Mouse (Mus musculus) heart, postnatal 0 days (tissue): ENCODE measurements around the gene Agap1. TPM values are rescaled to one million over a fixed set of nuclear protein-coding genes. Genes with fewer than 3 reads are reported as not detected.

Source experiments
- ATAC-seq: fragments of 200-750 bp; cut with Nextera tagmentation; 2 replicates; pipeline ENCODE4 v1.8.0; 2017; ENCODE audit warnings: low read depth, moderate number of reproducible peaks, moderate library complexity; ENCODE audit not compliant: insufficient read depth
- DNase-seq: peaks from one replicate; pipeline ENCODE4 v3.0.0-alpha.2; 2016; ENCODE audit warnings: low spot score
- H3K27ac ChIP-seq: fragments of 300-500 bp; sonication (generic); 2 replicates; pipeline ENCODE4 v1.5.1; 2014; ENCODE audit warnings: low read depth, mild to moderate bottlenecking
- H3K27me3 ChIP-seq: fragments of 300-500 bp; sonication (generic); 2 replicates; pipeline ENCODE4 v1.6.1; 2014; ENCODE audit warnings: low read length, mixed read lengths; ENCODE audit not compliant: control insufficient read depth, insufficient read depth
- H3K36me3 ChIP-seq: fragments of 300-500 bp; sonication (generic); replicated peaks from 2 replicates; pipeline ENCODE4 v1.6.1; 2014; ENCODE audit warnings: low read length, mixed read lengths; ENCODE audit not compliant: control insufficient read depth, insufficient read depth
- H3K4me1 ChIP-seq: fragments of 300-500 bp; sonication (generic); 2 replicates; pipeline ENCODE4 v1.6.1; 2014; ENCODE audit warnings: antibody characterized with exemption; ENCODE audit not compliant: control insufficient read depth, insufficient read depth
- H3K4me2 ChIP-seq: fragments of 300-500 bp; sonication (generic); 2 replicates; pipeline ENCODE4 v1.6.1; 2014; ENCODE audit warnings: low read depth, mild to moderate bottlenecking, low read length, moderate library complexity
- H3K4me3 ChIP-seq: fragments of 300-500 bp; sonication (generic); 2 replicates; pipeline ENCODE4 v1.5.1; 2014; ENCODE audit warnings: low read depth, low read length
- H3K9ac ChIP-seq: fragments of 300-500 bp; sonication (generic); replicated peaks from 2 replicates; pipeline ENCODE4 v1.6.1; 2014; ENCODE audit warnings: low read depth, low read length, mixed read lengths
- H3K9me3 ChIP-seq: fragments of 300-500 bp; sonication (generic); replicated peaks from 2 replicates; pipeline ENCODE4 v1.6.1; 2016; ENCODE audit warnings: low read length; ENCODE audit not compliant: control insufficient read depth
- CTCF ChIP-seq: IDR thresholded peaks from 2 replicates; pipeline ENCODE4 v1.5.1; 2016; ENCODE audit warnings: antibody characterized with exemption, control low read depth, low read depth
- EP300 ChIP-seq: IDR thresholded peaks from 2 replicates; pipeline ENCODE4 v1.6.1; 2016; ENCODE audit warnings: antibody characterized with exemption, low read depth
- WGBS: fragments of 180-500 bp; shearing (Covaris S2); extraction: QIAGEN DNeasy Blood & Tissue Kit; methylation state at CpG from one replicate; pipeline ENCODE4 v1.1.7; 2014; 5-methylcytosine and 5-hydroxymethylcytosine counted together
- polyA plus RNA-seq: library from polyadenylated mRNA; unstranded; fragments of >200 nt; fragmentation: Nextera tagmentation; extraction: Ambion mirVana; gene quantifications from 2 replicates; pipeline ENCODE4 v1.2.1, GENCODE M21; 2015
- total RNA-seq: library from RNA; depleted of rRNA; stranded (reverse); fragments of >200 nt; gene quantifications from 2 replicates; pipeline ENCODE4 v1.2.3, GENCODE M21; 2014; ENCODE audit warnings: low replicate concordance

Agap1 gene
- total and polyA plus RNA-seq, 2 experiments from 2014 or later = 6.1 to 21.0 TPM

DNA sequence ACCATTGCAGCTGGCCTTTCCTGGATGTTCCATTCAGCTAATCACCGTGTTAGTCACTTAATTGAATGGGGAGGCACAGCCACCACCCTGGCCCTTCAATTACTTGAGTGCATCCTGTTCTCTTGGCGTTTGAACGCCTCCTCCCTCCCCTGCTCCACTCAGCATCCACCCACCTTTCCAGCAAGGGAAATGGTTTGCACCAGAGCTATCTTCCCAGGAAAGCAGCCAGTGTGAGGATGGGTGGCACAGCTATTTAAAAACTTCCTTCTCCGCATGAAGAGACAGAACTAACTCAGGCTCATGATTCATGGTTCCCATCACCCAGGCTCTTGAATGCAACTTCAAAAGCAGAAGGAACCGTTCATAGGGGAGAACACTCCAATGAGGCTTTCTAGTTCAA is 37.7 kb upstream of the Agap1 start:
- H3K27me3 ChIP-seq = no peaks in the 10 kb centered on the region
- H3K4me2 ChIP-seq = no peak overlapping the region
- no peaks in the 10 kb centered on the region for H3K36me3 ChIP-seq
- no peak for ATAC-seq
- 37% methylated on average over 5 of the region's 5 CpGs for WGBS
- DNase-seq = no peak
- H3K27ac ChIP-seq = no peak overlapping the region
- H3K9me3 ChIP-seq = no peaks in the 10 kb centered on the region
- no peak overlapping the region for H3K4me3 ChIP-seq
- no peak overlapping the region for H3K9ac ChIP-seq
- H3K4me1 ChIP-seq = no peaks in the 10 kb centered on the region
- no peak for TF ChIP-seq CTCF
- TF ChIP-seq EP300 = no peak

DNA sequence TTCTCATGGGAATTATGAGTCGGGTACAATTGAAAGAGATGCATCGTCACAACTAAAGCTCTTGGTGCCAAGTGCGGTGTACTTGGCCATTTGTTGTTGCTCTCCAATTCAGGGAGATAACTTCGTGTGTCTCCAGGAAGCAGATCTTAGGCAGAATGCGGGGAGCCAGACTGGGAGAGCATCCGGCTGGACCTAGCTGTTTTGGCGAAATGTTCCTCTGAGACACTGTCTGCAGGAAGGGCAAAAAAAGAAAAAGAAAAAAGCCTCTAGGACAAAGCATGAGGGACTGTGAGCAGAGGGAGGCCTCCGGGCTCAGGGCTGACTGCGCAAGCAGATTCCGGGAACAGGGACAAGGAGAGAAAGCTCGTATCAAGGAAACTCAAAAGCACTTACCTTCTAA is 34.0 kb upstream of the Agap1 start:
- no peaks in the 10 kb centered on the region for H3K9me3 ChIP-seq
- WGBS = 50% methylated on average over 11 of the region's 11 CpGs
- no peak overlapping the region for H3K9ac ChIP-seq
- DNase-seq (peak; percentile 18), ATAC-seq (0 out of 2 replicates have a peak, but pooled peaks have one; percentile 11)
- H3K36me3 ChIP-seq = no peaks in the 10 kb centered on the region
- no peak overlapping the region for H3K27ac ChIP-seq
- no peaks in the 10 kb centered on the region for H3K27me3 ChIP-seq
- H3K4me2 ChIP-seq = no peak overlapping the region
- no peak for TF ChIP-seq CTCF
- no peak for TF ChIP-seq EP300
- H3K4me3 ChIP-seq = no peak overlapping the region
- peaks cover 4% of the 10 kb centered on the region; the same call in 1 of the 2 replicates for H3K4me1 ChIP-seq

DNA sequence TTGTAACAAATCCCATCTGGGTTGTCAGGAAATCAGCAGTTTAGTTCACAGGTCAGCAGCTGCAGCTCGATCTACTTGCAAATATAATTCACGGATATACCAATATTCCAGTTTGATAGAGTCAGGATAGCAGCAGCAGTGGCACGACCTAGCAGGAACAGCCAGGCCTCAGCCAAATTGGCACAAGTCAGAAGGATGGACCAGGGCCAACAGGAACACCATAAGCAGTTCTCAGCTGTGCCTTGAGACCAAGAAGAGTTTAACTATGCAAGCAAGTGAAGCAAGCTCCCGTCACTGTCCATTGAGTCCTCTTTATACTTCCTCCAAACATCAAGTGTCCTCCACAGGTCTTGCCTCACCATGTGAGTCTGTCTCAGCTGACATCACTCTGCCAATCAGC is 33.2 kb upstream of the Agap1 start:
- H3K27me3 ChIP-seq = no peaks in the 10 kb centered on the region
- H3K36me3 ChIP-seq = no peaks in the 10 kb centered on the region
- H3K4me1 ChIP-seq = peaks cover 4% of the 10 kb centered on the region; the same call in 1 of the 2 replicates
- TF ChIP-seq EP300 (no peak), CTCF (no peak)
- 45% methylated on average over 4 of the region's 4 CpGs for WGBS
- no peak overlapping the region for H3K4me3 ChIP-seq
- H3K4me2 ChIP-seq = no peak overlapping the region
- DNase-seq (no peak), ATAC-seq (no peak)
- H3K9me3 ChIP-seq = no peaks in the 10 kb centered on the region
- H3K9ac ChIP-seq = no peak overlapping the region
- H3K27ac ChIP-seq = no peak overlapping the region

DNA sequence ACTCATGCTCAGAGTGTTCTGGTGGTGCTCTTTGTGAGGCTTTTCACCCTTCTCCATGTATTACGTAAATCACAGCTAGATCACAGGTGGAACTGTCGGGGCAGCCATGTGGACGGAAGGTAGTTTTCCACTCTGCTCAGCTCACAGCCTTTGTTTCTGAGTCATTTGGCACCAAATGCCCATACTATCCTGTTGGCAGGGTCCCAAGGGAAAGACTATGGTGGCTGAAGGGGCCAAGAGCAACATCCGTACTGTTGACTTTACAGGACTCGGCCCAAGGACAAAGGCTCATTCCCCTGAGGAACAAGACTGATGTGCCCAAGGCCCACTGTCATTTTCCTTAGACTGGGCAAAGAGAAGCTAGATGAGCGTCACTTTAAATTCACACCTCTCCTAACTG is 30.0 kb upstream of the Agap1 start:
- 50% methylated on average over 6 of the region's 6 CpGs for WGBS
- H3K9ac ChIP-seq = no peak overlapping the region
- ATAC-seq = peak; percentile 44

GRCm38 (mm10) chr1:89426137-89426536 is 28.5 kb upstream of the Agap1 start:
- Histone ChIP-seq H3K27ac (no peak overlapping the region), H3K9me3 (no peaks in the 10 kb centered on the region), H3K4me3 (no peak overlapping the region), H3K27me3 (no peaks in the 10 kb centered on the region), H3K4me2 (no peak overlapping the region), H3K9ac (no peak overlapping the region), H3K36me3 (no peaks in the 10 kb centered on the region), H3K4me1 (peaks cover 4% of the 10 kb centered on the region; the same call in 1 of the 2 replicates)
- no peak for DNase-seq
- TF ChIP-seq EP300 (no peak), CTCF (no peak)
- ATAC-seq = no peak
- WGBS = 59% methylated on average over 8 of the region's 8 CpGs

More for the DNA sequence above, 30.0 kb upstream of the Agap1 start:
- H3K36me3 ChIP-seq = no peaks in the 10 kb centered on the region
- TF ChIP-seq EP300 (0 out of 2 replicates have a peak, but pooled peaks have one; percentile 39), CTCF (no peak)
- H3K4me2 ChIP-seq = no peak overlapping the region
- H3K9me3 ChIP-seq = no peaks in the 10 kb centered on the region
- H3K4me3 ChIP-seq = no peak overlapping the region
- peak; percentile 66 for DNase-seq
- no peaks in the 10 kb centered on the region for H3K27me3 ChIP-seq
- no peak overlapping the region for H3K27ac ChIP-seq
- peaks cover 4% of the 10 kb centered on the region; the same call in 1 of the 2 replicates for H3K4me1 ChIP-seq

DNA sequence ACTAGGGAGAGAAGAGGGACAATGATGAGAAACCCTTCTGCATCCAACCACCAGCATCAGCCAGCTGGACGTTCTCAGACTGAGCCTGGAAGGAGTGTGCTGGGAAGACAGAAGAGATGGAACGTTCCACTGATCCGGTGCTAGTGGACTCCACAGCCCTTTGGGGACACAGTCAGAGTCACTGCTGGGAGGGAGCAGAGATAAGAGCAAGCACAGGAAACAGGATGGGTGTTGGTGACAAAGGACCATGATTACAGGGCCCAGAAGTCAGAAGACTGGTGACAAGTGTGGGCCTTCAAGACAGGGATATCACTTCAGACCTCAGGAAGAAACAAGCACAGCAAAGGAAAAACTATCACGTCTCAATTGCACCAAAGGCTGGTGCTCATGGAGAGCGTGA is 25.9 kb upstream of the Agap1 start:
- peaks cover 4% of the 10 kb centered on the region; the same call in 1 of the 2 replicates for H3K4me1 ChIP-seq
- peak; percentile 37 for DNase-seq

More for the DNA sequence above, 25.9 kb upstream of the Agap1 start:
- 38% methylated on average over 5 of the region's 5 CpGs for WGBS
- no peaks in the 10 kb centered on the region for H3K36me3 ChIP-seq
- no peak overlapping the region for H3K4me2 ChIP-seq
- no peaks in the 10 kb centered on the region for H3K9me3 ChIP-seq
- ATAC-seq = peak; percentile 36
- no peak overlapping the region for H3K4me3 ChIP-seq
- H3K27ac ChIP-seq = no peak overlapping the region
- H3K27me3 ChIP-seq = no peaks in the 10 kb centered on the region
- no peak for TF ChIP-seq CTCF
- no peak for TF ChIP-seq EP300
- no peak overlapping the region for H3K9ac ChIP-seq
